In genomic region chr15:102722500-102722931, GRCm38 (mm10) we compare ENCODE assay signal across 8 mouse cellular contexts. TPM values are rescaled to one million over a fixed set of nuclear protein-coding genes. Genes with fewer than 3 reads are reported as not detected.
DNase-seq lines count a peak whose midpoint lies in the region; ATAC-seq and TF ChIP-seq lines count a peak whose summit lies in the region.

No protein-coding gene starts in this region.

- no peak for TF ChIP-seq POLR2A in thymus, adult 2 months (IDR thresholded peaks at IDR 0.05; ENCODE audit: control insufficient read depth, extremely low read depth, insufficient read depth, low read length, poor library complexity)
- no peak for TF ChIP-seq POLR2A in lung, adult 2 months (IDR thresholded peaks at IDR 0.05; ENCODE audit: borderline replicate concordance, extremely low read depth, low read depth, low read length)

- H3K36me3 ChIP-seq in thymus, adult 2 months (ENCODE audit: control insufficient read depth, insufficient read depth, low read length), result peaks cover 3% of the 10 kb centered on the region; the same call in 1 of the 2 replicates
- peaks cover 4% of the 10 kb centered on the region; the same call in 1 of the 2 replicates for H3K36me3 ChIP-seq in stomach, embryonic 15.5 days

- intact Hi-C loops in heart, postnatal 14 days (cut with DNase I), result no loop called here

- ATAC-seq in stomach, embryonic 15.5 days (ENCODE audit: insufficient read depth, low FRiP score, low read depth), result no peak

- DNase-seq in thymus, adult 2 months, result no peak
- no peak for DNase-seq in thymus, postnatal 10 days (ENCODE audit: low spot score in 2 of 2)
- DNase-seq in heart, postnatal 14 days, result peak; percentile 12 to 30
- DNase-seq in lung, adult 2 months, result peak; percentile 58
- no peak for DNase-seq in c-Kit-positive CD71-positive TER-119-positive erythroid progenitor cells, embryonic 14.5 days (ENCODE audit: low spot score)
- DNase-seq in thymus, adult 18-20 months, result no peak
- no peak for DNase-seq in adrenal gland, adult 18-20 months (ENCODE audit: low spot score in 2 of 2)

- no peak for TF ChIP-seq CTCF in thymus, adult 2 months (IDR thresholded peaks at IDR 0.05; ENCODE audit: borderline replicate concordance, control insufficient read depth, extremely low read depth, insufficient read depth, low read length, poor library complexity)
- TF ChIP-seq CTCF in lung, adult 2 months (IDR thresholded peaks at IDR 0.05; ENCODE audit: insufficient read depth, low read length), result no peak

- WGBS in thymus, adult 2 months, result 55% methylated on average over 4 of the region's 4 CpGs
- WGBS in lung, adult 2 months, result 34% methylated on average over 4 of the region's 4 CpGs
- WGBS in stomach, embryonic 15.5 days, result 40% methylated on average over 4 of the region's 4 CpGs

- H3K9me3 ChIP-seq in stomach, embryonic 15.5 days, result no peaks in the 10 kb centered on the region

- no peak overlapping the region for H3K9ac ChIP-seq in stomach, embryonic 15.5 days

- no peaks in the 10 kb centered on the region; the same call in 1 of the 2 replicates for H3K27me3 ChIP-seq in thymus, adult 2 months (ENCODE audit: control insufficient read depth, insufficient read depth, low read length)
- H3K27me3 ChIP-seq in stomach, embryonic 15.5 days (replicated peaks), result no peaks in the 10 kb centered on the region

- H3K4me1 ChIP-seq in thymus, adult 2 months (replicated peaks; ENCODE audit: control insufficient read depth, insufficient read depth, low read length), result peaks cover 3% of the 10 kb centered on the region
- H3K4me1 ChIP-seq in lung, adult 2 months (ENCODE audit: control insufficient read depth, insufficient read depth, low read length), result no peaks in the 10 kb centered on the region
- H3K4me1 ChIP-seq in stomach, embryonic 15.5 days, result peaks cover 8% of the 10 kb centered on the region; the same call in 1 of the 2 replicates

- peak overlapping the region; percentile 22; the same call in 1 of the 2 replicates for H3K4me3 ChIP-seq in thymus, adult 2 months (ENCODE audit: control insufficient read depth, insufficient read depth, low read length)
- H3K4me3 ChIP-seq in lung, adult 2 months (replicated peaks; ENCODE audit: extremely low read depth, low read depth, low read length), result peak overlapping the region; percentile 37
- H3K4me3 ChIP-seq in stomach, embryonic 15.5 days (replicated peaks), result peak overlapping the region; percentile 73

- H3K4me2 ChIP-seq in stomach, embryonic 15.5 days, result peak overlapping the region; percentile 52

- no peak overlapping the region for H3K27ac ChIP-seq in thymus, adult 2 months (ENCODE audit: control insufficient read depth, insufficient read depth, low read length)
- H3K27ac ChIP-seq in stomach, embryonic 15.5 days, result no peak overlapping the region

RNA-seq across cellular contexts. Expression of gene Calcoco1, which starts 0.5 kb away (rescaled TPM):
- 74.7 and 77.5 TPM in 2 replicates for polyA plus RNA-seq in thymus, adult 2 months (2012; rRNA removed)
- 100 to 1,000 TPM in 1 of 2 experiments, 10 to 100 TPM in 1; 89.5 to 104 TPM for total RNA-seq in heart, postnatal 14 days (2021)
- 76.5 and 105 TPM in 2 replicates for polyA plus RNA-seq in lung, adult 2 months (2012; rRNA removed)
- polyA plus RNA-seq in stomach, embryonic 15.5 days (2015; fragmentation: Nextera tagmentation; extraction: Ambion mirVana), result 29.9 and 33.5 TPM in 2 replicates
- 100 to 1,000 TPM in 1 of 2 experiments, 10 to 100 TPM in 1; 95.4 to 106 TPM for total RNA-seq in adrenal gland, adult 18-20 months (2021)

RNA-seq across cellular contexts. Expression of gene Atp5g2, which starts 50.4 kb away (rescaled TPM):
- polyA plus RNA-seq in thymus, adult 2 months (2012; rRNA removed), result 378 and 434 TPM in 2 replicates
- 10 to 100 TPM; 22.8 to 37.2 TPM for total RNA-seq in heart, postnatal 14 days (2021)
- 250 and 262 TPM in 2 replicates for polyA plus RNA-seq in lung, adult 2 months (2012; rRNA removed)
- 57.1 and 63.3 TPM in 2 replicates for polyA plus RNA-seq in stomach, embryonic 15.5 days (2015; fragmentation: Nextera tagmentation; extraction: Ambion mirVana)
- total RNA-seq in adrenal gland, adult 18-20 months (2021), result 10 to 100 TPM; 18.3 to 19.4 TPM

Comparison
In these comparisons a context has a peak if more than half of its experiments do, and no peak if none do; other contexts are left out.
1. DNase-seq: peak in heart, postnatal 14 days (2 of 2) and lung, adult 2 months (single experiment); none in thymus, adult 2 months (single experiment), thymus, postnatal 10 days (0 of 2), c-Kit-positive CD71-positive TER-119-positive erythroid progenitor cells, embryonic 14.5 days (single experiment), thymus, adult 18-20 months (0 of 2) and adrenal gland, adult 18-20 months (0 of 2).
2. H3K4me3 ChIP-seq: peak in every context shown above with its lines; median percentile 73 in stomach, embryonic 15.5 days; 37 in lung, adult 2 months; 22 in thymus, adult 2 months.